Mouse (Mus musculus) small intestine, adult 2 months (tissue): ENCODE measurements around the gene Taar2. TPM values are rescaled to one million over a fixed set of nuclear protein-coding genes. Genes with fewer than 3 reads are reported as not detected.

Experiments used
- H3K27ac ChIP-seq: fragments of 200-500 bp; 2 replicates; pipeline ENCODE4 v1.5.1; 2012; ENCODE audit warnings: low read depth, low read length, control low read depth, inconsistent platforms; ENCODE audit not compliant: insufficient read depth
- H3K27me3 ChIP-seq: fragments of 200-500 bp; 2 replicates; pipeline ENCODE4 v1.6.1; 2012; ENCODE audit warnings: mild to moderate bottlenecking, moderate library complexity, low read length, inconsistent platforms; ENCODE audit not compliant: control insufficient read depth, insufficient read depth
- H3K36me3 ChIP-seq: fragments of 200-500 bp; 2 replicates; pipeline ENCODE4 v1.6.1; 2012; ENCODE audit warnings: mild to moderate bottlenecking, low read length, control low read depth, inconsistent platforms; ENCODE audit not compliant: control insufficient read depth, insufficient read depth
- H3K4me1 ChIP-seq: fragments of 200-500 bp; 2 replicates; pipeline ENCODE4 v1.6.1; 2012; ENCODE audit warnings: low read length, inconsistent platforms, mixed read lengths; ENCODE audit not compliant: control insufficient read depth, insufficient read depth, insufficient read length
- H3K4me3 ChIP-seq: fragments of 200-500 bp; 2 replicates; pipeline ENCODE4 v1.5.1; 2012; ENCODE audit warnings: low read depth, mild to moderate bottlenecking, control low read depth, inconsistent platforms, low read length, moderate library complexity
- CTCF ChIP-seq: fragments of 200-500 bp; IDR thresholded peaks from 2 replicates; pipeline ENCODE4 v1.5.1; 2012; ENCODE audit warnings: low read depth, mild to moderate bottlenecking, control low read depth, inconsistent platforms, low read length, moderate library complexity, mixed read lengths; ENCODE audit not compliant: insufficient replicate concordance, insufficient read length; ENCODE audit errors: extremely low read depth
- POLR2A ChIP-seq: fragments of 200-500 bp; IDR thresholded peaks from 2 replicates; pipeline ENCODE4 v1.6.1; 2012; ENCODE audit warnings: low read depth, mild to moderate bottlenecking, control low read depth, inconsistent platforms, low read length, moderate library complexity
- WGBS: fragments of 180-500 bp; shearing (Covaris S2); methylation state at CpG from one replicate; pipeline ENCODE4 v1.1.7; 2018; 5-methylcytosine and 5-hydroxymethylcytosine counted together
- polyA plus RNA-seq: library from polyadenylated mRNA; depleted of rRNA; stranded (reverse); fragments of >200 nt; gene quantifications from 2 replicates; pipeline ENCODE4 v1.2.3, GENCODE M21; 2012; rRNA removed

The Taar2 gene
- polyA plus RNA-seq: not detected in 2 replicates

DNA sequence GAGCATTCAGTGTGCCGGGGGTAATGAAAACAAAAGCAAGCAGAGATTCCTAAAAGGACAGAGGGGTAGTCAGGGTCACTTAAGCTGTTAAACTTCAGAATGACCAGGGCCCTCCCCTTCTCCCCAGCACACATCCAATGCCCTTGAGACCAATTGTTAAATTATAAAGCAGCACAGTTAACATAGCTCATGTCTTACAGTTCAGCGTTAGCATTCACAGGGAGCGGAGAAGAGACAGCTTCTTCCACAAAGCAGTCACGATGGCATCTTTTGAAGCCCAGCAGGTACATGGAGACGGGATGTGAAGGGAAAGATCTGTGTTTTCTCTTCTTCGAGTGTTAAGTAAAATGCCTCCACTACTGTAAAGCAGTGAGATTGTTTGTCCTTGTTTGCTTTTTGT lies at the start of gene Taar2:
Taar2 (plus strand) TSS at position 261 of the 400 bp plus-strand sequence.
- no peaks in the 10 kb centered on the region for H3K4me1 ChIP-seq
- no peak within 1 kb of the TSS for H3K4me3 ChIP-seq
- H3K36me3 ChIP-seq: no peaks in the 10 kb centered on the region
- no peak within 1 kb of the TSS for H3K27ac ChIP-seq
- TF ChIP-seq POLR2A: no peak
- TF ChIP-seq CTCF: no peak
- no peaks in the 10 kb centered on the region for H3K27me3 ChIP-seq
- WGBS: 61% methylated on average over 6 of the region's 6 CpGs

DNA sequence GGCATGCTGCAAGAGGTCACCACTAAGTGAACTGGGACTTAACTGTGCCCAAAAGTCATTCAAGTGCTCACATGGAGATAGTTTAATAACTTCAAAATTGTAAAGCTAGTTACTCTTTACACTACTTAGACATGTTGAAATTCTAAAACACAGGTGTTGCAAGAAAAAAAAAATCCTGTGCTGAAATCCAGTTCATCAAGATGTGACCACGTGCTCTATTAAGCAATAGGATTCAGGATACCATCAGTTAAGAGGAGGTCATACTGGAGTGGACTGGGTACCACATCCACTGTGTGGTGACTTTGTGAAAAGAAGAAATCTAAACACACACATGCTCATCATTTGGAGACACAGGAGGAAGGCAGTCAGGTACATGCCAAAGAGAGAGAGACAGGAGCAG lies 45.4 kb upstream of the Taar2 start:
- 92% methylated on average over 1 of the region's 1 CpGs for WGBS
- Histone ChIP-seq H3K36me3 (no peaks in the 10 kb centered on the region), H3K4me3 (no peak overlapping the region), H3K4me1 (peaks cover 20% of the 10 kb centered on the region; the same call in 1 of the 2 replicates), H3K27me3 (no peaks in the 10 kb centered on the region), H3K27ac (no peak overlapping the region)
- TF ChIP-seq CTCF (no peak), POLR2A (no peak)

DNA sequence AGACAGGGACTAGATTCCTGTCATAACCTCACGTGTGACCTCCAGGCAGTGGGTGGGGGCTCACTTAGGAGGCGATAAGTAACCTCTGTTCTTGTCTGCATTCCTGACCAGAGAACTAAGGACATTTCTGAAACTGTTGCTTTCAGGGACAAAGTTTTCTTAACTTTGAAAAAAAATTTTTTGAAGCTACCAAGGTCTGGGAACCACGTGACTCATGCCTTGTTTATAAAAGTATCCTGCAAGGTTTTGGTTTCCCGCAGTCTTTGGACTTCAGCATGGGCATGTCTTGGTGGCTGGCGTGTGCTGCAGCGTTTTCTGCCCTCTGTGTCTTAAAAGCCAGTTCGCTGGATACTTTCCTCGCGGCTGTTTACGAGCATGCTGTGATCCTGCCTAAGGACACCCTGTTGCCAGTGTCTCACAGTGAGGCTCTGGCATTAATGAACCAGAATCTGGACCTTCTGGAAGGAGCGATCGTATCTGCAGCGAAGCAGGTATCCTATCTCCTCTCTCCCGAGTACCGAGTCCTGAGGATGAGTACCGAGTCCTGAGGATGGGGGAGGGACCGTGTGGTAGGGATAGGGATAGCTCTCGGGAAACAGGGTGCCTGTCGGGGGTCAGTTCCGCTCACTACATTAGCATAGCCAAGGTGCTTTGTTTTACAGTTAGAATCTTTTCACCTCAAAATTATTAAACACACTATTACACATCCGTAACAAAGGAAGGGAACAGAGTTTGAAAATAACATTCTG lies 43.6 kb upstream of the Taar2 start, which contains the start of gene Vnn1:
Vnn1 (plus strand) TSS at position 88 of the 749 bp plus-strand sequence.
- Histone ChIP-seq H3K27me3 (no peaks in the 10 kb centered on the region), H3K36me3 (peaks cover 4% of the 10 kb centered on the region; the same call in 1 of the 2 replicates), H3K4me1 (peaks cover 16% of the 10 kb centered on the region; the same call in 1 of the 2 replicates), H3K4me3 (peak within 1 kb of the TSS; percentile 57), H3K27ac (peak within 1 kb of the TSS; percentile 60)
- TF ChIP-seq POLR2A (no peak), CTCF (no peak)
- 13% methylated on average over 21 of the region's 21 CpGs for WGBS

DNA sequence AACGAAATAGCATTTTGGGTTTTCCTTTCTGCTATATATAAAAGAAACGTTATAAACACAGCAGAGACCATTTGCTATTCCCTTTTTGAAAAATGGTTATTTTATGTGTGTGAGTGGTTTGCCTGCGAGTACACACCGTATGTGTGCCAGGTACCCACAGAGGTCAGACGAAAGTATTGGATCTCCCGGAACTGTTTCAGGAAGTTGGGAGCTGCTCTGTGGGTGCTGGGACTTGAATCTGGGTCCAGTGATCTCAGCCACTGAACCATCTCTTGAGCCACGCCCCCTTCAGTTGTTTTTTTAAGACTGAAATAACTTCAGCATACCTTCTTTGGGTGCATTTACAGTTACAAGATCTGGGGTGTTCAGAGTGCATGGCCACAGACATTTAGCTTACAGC lies 43.0 kb upstream of the Taar2 start:
- 42% methylated on average over 7 of the region's 7 CpGs for WGBS
- Histone ChIP-seq H3K27ac (no peak overlapping the region), H3K36me3 (peaks cover 4% of the 10 kb centered on the region; the same call in 1 of the 2 replicates), H3K27me3 (no peaks in the 10 kb centered on the region), H3K4me3 (no peak overlapping the region), H3K4me1 (peaks cover 14% of the 10 kb centered on the region; the same call in 1 of the 2 replicates)
- TF ChIP-seq CTCF: no peak
- no peak for TF ChIP-seq POLR2A

DNA sequence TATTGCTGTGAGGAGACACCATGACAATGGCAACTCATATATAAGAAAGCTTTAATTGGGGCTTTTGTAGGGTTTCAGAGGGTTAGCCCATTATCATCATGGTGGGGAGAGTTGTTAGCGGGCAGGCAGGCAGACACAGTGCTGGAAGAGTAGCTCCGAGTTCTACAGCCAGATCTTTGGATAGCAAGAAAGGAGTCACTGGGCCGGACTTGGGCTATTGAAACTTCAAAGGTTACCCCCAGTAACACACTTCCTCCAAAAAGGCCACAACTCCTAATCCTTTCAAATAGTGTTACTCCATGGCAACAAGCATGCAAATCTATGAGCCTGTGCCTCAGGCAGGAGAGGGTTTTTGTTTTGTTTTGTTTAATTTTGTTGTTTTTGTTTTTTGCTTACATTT lies 37.3 kb upstream of the Taar2 start:
- no peaks in the 10 kb centered on the region for H3K27me3 ChIP-seq
- TF ChIP-seq CTCF (no peak), POLR2A (no peak)
- 92% methylated on average over 3 of the region's 3 CpGs for WGBS
- peaks cover 8% of the 10 kb centered on the region for H3K36me3 ChIP-seq
- no peak overlapping the region for H3K27ac ChIP-seq
- H3K4me1 ChIP-seq: no peaks in the 10 kb centered on the region
- no peak overlapping the region for H3K4me3 ChIP-seq

DNA sequence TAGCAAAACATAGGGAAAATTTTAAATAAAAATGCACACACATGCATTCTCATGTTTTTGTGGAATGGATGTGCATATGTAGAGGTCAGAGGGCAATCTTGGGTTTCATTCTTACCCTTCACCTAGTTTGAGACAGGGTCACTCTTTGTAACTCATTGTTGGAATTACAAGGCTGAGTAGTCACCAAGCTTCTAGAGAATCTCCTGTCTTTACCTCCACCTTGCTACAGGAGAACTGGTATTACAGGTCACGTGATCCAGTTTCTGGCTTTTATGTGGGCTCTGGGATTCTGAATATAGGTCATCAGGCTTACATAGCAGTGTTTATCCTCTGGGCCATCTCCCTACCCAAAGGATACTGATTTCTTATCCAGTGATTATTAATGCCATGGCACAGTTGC lies 32.7 kb upstream of the Taar2 start:
- peaks cover 5% of the 10 kb centered on the region; the same call in 1 of the 2 replicates for H3K36me3 ChIP-seq
- no peak for TF ChIP-seq POLR2A
- no peaks in the 10 kb centered on the region for H3K27me3 ChIP-seq
- H3K4me3 ChIP-seq: no peak overlapping the region
- no peaks in the 10 kb centered on the region for H3K4me1 ChIP-seq
- no peak overlapping the region for H3K27ac ChIP-seq
- WGBS: 95% methylated on average over 1 of the region's 1 CpGs

DNA sequence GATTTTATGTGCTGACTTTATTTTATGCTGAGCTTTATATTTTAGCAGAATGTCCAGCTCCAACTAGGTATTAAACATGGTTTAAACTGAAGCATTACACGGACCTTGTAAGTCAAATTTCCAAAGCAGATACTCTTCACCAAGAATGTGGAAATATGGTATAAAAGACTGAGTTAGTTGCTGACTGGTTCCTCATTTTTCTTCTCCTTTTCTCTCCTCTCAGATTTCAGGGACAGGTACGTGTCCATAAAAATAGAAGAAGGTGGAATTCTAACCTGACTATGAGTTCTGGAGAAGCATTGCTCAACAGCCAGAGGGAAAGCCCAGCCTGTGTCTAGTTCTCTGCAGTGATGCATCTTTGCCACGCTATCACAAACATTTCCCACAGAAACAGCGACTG lies 18.3 kb upstream of the Taar2 start, which contains the start of gene Taar1:
Taar1 (plus strand) TSS at position 301 of the 400 bp plus-strand sequence.
- H3K4me3 ChIP-seq: no peak within 1 kb of the TSS
- H3K36me3 ChIP-seq: no peaks in the 10 kb centered on the region
- 84% methylated on average over 4 of the region's 4 CpGs for WGBS
- TF ChIP-seq POLR2A (no peak), CTCF (no peak)
- H3K27ac ChIP-seq: no peak within 1 kb of the TSS
- no peaks in the 10 kb centered on the region for H3K27me3 ChIP-seq
- H3K4me1 ChIP-seq: no peaks in the 10 kb centered on the region

DNA sequence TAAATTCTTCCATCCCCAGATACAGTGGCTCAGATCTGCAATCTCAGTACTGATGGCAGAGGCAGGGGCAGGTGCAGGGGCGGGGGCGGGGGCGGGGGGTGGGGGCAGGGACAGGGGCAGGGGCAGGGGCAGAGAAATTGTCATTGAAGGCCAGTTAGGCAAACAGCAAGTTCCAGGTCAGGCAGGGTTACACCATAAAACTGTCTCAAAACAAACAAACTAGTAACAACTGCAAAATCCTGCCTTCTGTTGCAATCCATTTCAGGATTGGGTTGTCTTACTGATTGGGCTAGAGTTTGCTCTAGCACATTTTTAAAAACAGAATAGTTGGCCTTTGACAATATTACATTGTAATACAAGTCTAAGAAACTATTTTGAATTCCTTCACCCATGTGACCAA lies 15.9 kb upstream of the Taar2 start:
- Histone ChIP-seq H3K36me3 (no peaks in the 10 kb centered on the region), H3K27ac (no peak overlapping the region), H3K4me3 (no peak overlapping the region), H3K4me1 (no peaks in the 10 kb centered on the region), H3K27me3 (no peaks in the 10 kb centered on the region; the same call in 1 of the 2 replicates)
- 66% methylated on average over 3 of the region's 3 CpGs for WGBS
- no peak for TF ChIP-seq CTCF
- no peak for TF ChIP-seq POLR2A
